Mouse (Mus musculus): ENCODE results near the gene Arhgap6.

Gene Arhgap6

DNA sequence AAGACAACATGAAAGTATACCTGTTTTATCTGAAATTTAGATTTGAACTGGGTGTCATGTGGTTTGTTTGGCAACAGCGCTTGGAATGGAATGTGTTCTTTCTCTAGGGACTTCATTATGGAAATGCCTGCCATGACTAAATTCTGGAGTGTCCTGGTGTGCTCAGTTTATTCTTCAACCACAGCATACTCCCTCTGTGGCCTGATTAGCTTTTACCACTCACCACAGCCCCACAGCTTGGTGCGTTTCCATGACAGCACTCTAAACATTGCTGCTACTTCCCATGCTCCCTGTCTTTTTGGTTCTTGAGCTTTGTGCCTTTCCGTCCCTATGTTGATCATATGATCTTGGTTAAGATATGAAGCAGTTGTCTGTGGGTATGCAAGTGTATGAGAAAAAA, 182.9 kb downstream of the Arhgap6 start:
- DNase-seq (ENCODE audit: inconsistent ontology term) = peak; percentile 79

GRCm38 (mm10) chrX:168980370-168980769, 185.5 kb downstream of the Arhgap6 start:
- DNase-seq (ENCODE audit: inconsistent ontology term) = no peak

- DNase-seq (ENCODE audit: inconsistent ontology term) = peak; percentile 36
Observed at GRCm38 (mm10) chrX:169007066-169007465, 212.2 kb downstream of the Arhgap6 start.

DNA sequence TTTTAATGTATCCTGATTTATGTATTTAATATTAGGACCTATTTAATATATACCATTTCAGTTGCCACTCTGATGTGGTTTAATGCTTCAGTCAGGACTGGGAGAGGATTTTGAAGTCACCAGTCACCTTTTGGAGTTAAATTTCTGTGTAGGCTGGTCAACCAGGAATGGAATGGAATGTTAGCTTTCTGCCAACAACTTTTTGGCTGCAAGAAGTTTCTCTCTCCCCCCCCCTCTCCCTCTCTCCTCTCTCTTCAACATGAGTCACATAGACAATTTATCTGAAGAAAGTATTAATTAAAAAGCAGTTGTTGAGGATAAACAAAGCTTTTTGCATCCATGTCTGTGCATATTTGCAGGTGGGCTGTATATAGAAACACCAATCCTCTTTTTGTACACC, 217.8 kb downstream of the Arhgap6 start:
- DNase-seq (ENCODE audit: inconsistent ontology term) = peak; percentile 68

DNA sequence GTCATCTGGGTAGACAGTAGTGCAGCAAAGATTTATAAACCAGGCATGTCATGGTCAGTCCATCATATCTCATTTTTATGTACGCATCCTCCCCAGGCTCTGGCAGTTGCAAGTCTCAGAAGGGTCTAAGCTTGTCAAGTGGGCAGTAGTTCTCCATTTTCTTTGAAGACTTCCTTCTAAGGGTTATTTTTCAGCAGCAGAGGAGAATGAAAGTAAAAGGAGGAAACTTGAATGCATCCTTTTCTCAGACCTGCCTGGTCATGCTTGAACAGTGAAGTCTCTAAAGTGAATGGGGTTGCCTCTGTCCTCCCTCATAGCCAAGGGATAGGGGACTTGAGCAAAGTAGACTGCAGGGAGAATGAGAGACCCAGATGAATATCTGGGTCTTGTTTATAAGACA, 239.5 kb downstream of the Arhgap6 start:
- no peak for DNase-seq (ENCODE audit: inconsistent ontology term)

DNA sequence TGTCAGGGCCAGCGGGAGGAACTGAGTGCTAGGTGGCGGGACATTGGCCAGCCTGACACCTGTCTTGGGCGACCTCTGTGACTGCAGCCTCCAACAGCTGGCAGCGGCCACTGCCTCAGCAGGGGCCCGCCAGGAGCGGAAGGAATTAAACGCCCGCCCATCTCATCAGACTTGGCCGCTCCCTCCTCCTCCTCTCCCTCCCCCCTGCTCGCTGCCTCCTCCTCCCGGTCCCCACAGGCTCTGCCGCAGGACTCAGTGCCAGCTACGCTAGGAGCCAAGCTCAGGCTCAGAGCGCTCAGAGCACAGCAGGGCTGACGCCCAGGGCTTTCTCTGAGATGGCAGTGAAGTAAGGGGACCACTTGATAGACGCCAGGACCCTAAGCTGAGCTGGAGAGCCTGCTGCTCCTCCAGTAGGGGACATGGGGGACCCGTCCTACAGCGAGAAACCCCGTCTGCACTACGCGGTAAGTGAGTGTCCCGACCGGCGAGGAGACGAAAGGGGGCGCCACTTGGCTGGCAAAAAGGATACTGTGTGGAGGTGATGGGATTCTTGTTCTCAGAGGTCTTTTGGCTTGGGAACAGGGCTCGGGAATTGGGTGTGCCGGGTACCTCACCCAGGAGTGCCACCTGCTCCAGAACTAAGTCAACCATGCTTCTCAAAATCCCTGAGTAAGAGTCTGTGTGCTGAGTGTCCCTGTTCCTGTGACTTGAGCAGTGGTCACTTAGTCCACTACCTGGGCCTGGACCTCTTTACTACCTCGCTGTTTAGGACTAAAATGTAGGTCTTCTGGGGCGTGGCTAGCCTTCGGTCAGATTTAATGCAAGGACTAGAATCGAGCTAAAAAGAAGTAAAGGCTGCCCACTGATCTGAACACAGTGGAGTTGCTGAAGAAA, 241.8 kb downstream of the Arhgap6 start:
- peak; percentile 82 for DNase-seq (ENCODE audit: inconsistent ontology term)

DNA sequence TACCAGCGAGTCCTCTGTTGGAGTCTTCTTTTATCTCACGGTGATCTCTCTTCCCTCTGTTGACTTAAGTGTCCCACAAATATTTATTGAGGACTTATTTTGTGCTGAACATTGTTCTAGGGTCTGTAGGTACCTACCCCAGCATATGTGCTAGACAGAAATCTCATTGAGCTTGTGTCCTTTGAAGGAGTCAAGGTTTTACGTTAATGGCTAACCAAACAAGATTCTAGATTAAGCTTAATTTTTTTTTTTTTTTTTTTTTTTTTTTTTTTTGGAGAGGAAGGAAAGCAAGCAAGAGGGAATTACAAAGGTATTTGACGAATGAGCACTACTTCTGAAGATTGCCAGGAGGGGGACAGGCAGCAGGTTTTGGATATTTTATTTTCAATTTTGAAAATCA, 242.5 kb downstream of the Arhgap6 start:
- DNase-seq (ENCODE audit: inconsistent ontology term) = no peak

DNA sequence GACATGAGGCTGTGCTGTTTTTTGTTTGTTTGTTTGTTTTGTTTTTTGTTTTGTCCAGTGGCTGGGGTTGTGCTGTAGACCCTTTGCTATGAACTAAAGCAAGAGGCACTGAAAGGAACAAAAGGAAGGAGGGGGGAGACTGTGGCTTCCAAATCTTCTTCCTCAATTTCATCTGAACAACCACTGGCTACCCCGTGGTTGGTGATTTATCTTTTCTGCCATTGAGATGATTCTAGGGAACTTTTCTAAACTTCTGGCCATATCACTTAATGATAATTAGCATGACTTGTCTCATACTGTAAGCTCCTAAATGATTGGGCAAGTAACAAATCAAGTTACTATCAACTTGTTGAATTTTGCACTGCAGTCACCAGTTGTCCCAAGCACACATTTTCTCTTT, 249.0 kb downstream of the Arhgap6 start:
- DNase-seq (ENCODE audit: inconsistent ontology term) = no peak

GRCm38 (mm10) chrX:169047595-169047994, 252.7 kb downstream of the Arhgap6 start:
- DNase-seq (ENCODE audit: inconsistent ontology term) = no peak

GRCm38 (mm10) chrX:169049550-169049949, 254.7 kb downstream of the Arhgap6 start:
- no peak for DNase-seq (ENCODE audit: inconsistent ontology term)

DNA sequence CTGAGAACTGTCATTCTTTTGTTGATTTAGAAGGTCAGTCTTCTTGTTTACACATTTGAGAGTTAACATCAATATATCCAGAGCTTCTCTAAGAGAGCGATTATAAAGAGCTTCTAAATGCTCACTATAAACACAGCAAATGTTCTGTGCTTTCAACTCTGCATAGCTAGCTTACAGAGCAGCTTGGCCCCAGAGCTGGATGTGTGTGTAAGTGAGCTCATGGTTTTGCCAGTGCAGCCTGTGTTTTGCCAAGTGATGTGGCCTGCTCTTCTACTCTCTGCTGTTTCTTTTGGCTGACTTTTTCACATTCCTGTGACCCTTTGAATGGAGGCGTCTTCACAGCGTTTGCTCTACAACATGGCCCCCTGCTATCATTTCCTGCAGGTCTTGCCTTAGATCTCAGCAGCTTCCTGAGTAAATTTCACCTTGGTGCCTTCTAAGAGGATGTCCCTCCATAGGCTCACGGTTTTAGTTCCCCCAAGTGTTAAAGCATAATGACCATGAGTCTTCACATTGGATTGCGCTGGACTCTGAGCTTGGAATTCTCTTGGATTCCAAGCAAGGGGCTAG, 259.1 kb downstream of the Arhgap6 start:
- DNase-seq (ENCODE audit: inconsistent ontology term) = peak; percentile 42

- peak; percentile 5 for DNase-seq (ENCODE audit: inconsistent ontology term)
Observed at GRCm38 (mm10) chrX:169062555-169062954, 267.7 kb downstream of the Arhgap6 start.

DNA sequence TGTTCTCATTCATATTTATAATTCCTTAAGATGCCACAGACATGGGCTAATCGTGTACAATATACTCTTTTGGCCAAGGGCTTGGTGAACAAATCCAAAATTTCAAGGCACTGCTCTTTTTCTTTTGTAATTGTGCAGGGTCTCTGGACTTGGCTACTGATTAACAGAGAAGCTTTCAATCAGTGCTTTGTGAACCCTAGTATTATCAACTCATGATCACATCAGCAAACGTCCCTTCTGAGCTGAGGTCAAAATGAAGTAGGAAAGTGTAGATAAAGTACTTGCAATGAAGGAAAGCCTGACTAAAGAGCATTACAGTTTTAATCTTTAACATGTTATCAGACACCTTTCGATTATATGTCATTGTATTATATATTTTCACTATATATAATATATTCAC, 270.4 kb downstream of the Arhgap6 start:
- no peak for DNase-seq (ENCODE audit: inconsistent ontology term)

DNA sequence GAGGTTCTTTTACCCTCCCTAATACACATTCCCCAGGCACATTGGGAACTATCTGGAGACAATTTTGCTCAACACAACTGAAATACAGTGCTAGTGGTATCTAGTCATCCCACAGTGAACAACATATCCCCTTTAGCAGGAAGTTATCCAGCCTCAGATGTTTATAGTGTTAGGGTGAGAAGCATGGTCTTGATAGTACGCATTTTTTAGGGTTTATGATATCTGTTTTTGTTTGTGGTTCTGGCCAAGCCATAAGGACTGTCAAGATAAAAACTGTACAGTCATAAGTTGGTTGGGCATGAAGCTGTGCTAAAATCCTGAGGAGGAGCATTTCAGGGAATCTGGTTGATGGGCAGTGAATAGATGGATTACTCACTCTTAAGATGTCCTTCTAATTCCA, 271.0 kb downstream of the Arhgap6 start:
- no peak for DNase-seq (ENCODE audit: inconsistent ontology term)

GRCm38 (mm10) chrX:169075020-169075419, 280.1 kb downstream of the Arhgap6 start:
- DNase-seq (ENCODE audit: inconsistent ontology term) = no peak

GRCm38 (mm10) chrX:169081609-169082008, 286.7 kb downstream of the Arhgap6 start:
- DNase-seq (ENCODE audit: inconsistent ontology term) = no peak

GRCm38 (mm10) chrX:169085871-169086270, 291.0 kb downstream of the Arhgap6 start:
- peak; percentile 25 for DNase-seq (ENCODE audit: inconsistent ontology term)

DNA sequence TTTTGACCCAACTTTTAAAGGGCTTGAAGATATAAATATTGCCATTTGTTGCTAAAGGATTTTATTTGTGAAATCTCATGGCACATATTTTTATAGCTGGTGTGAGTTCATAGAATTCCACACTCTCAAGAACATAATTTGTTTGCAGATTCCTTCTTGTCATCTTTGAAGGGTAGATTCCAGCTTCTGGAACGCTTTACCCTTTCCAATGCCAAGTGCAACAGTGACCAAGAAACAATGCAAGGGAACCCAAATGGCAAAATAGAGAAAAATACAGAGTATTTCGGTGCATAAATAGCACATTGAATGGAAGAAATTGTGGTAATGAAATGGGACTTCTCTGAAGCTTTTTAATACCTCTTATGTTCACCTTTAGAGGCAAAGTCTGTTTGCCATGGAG, 294.3 kb downstream of the Arhgap6 start:
- DNase-seq (ENCODE audit: inconsistent ontology term) = peak; percentile 21

GRCm38 (mm10) chrX:169094601-169095000, 299.7 kb downstream of the Arhgap6 start:
- no peak for DNase-seq (ENCODE audit: inconsistent ontology term)

- no peak for DNase-seq (ENCODE audit: inconsistent ontology term)
Observed at GRCm38 (mm10) chrX:169095584-169095983, 300.7 kb downstream of the Arhgap6 start.

DNA sequence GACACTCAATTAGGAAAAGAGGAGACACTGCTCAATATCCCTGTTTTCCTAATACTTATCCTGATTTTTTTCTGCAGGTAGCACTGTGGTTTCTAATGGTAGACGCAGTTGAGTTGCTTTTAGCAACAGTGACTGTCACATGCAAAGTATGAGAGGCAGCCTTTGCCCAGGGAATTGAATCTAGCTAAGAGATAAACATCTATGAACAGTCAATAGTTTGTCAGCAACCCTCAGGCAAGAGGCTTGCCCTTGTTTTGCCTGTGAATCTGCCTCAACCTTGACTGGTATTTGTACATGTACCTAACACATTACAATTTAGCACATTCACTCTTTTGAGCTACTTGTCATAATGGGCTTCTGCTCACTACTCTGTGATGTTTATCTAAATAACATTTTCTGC, 307.8 kb downstream of the Arhgap6 start:
- DNase-seq (ENCODE audit: inconsistent ontology term) = no peak

- DNase-seq (ENCODE audit: inconsistent ontology term) = peak; percentile 40
Observed at GRCm38 (mm10) chrX:169106048-169106622, 311.2 kb downstream of the Arhgap6 start.

DNA sequence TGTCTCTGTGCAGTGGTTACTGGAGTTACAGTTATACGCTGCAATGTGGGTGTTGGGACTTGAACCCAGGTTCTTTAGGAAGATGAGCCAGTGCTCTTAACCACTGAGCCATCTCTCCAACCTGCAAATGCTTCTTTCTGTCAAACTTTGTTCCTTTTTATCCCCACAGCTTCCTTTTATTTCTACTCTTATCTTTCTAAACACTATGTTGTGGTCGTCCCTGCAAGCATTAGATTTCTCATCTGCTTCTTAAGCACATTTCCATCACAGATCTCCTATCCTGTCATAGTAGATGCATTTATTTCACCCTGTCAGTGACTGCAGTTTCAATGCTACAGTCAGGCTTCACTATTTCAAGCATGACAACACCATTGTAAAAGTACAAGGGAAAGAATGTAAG, 312.5 kb downstream of the Arhgap6 start:
- DNase-seq (ENCODE audit: inconsistent ontology term) = no peak

Measured in Muller cell, postnatal 12 days (primary cell).